Mouse (Mus musculus): Measurements from ENCODE around the gene Catsperg1. TPM values are rescaled to one million over a fixed set of nuclear protein-coding genes. Genes with fewer than 3 reads are reported as not detected.

Gene Catsperg1
- polyA plus RNA-seq, 2 experiments, result 0.45 TPM; not detected in 1

DNA sequence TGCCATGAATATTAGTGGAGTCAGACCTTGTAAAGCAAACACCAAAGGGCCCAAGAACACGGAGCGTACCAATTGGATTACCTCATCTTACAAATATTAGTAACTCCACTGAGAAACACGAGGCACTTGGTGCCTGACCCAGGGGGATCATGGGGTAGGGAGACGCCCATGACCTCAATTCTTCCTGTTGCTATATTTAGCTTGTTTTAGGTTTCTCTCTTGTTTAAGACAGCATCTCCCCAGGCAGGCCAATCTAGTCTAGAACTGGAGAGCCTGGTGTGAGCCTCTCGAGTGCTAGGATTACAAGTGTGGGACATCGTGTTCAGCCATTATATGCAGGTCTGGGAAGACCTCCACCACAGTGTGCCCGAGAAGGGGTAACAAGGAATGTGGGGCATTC is 34.5 kb downstream of the Catsperg1 start:
- TF ChIP-seq CTCF (IDR thresholded peaks at IDR 0.05; ENCODE audit: low read depth) (no peak), EP300 (IDR thresholded peaks at IDR 0.05; ENCODE audit: low read depth) (no peak)
- Histone ChIP-seq H3K27me3 (ENCODE audit: control insufficient read depth, insufficient read depth, low read length) (no peaks in the 10 kb centered on the region), H3K4me1 (replicated peaks; ENCODE audit: control insufficient read depth in 2 of 2, insufficient read depth in 2 of 2, low read length in 1 of 2) (peaks cover 13% of the 10 kb centered on the region in 2 experiments), H3K9ac (replicated peaks) (peak overlapping the region; percentile 90), H3K4me3 (ENCODE audit: insufficient read depth in 1 of 2, low read depth in 2 of 2, low read length in 2 of 2) (peak overlapping the region; percentile 89 to 100), H3K36me3 (replicated peaks; ENCODE audit: control insufficient read depth, insufficient read depth, low read depth) (peaks cover 20% of the 10 kb centered on the region), H3K4me2 (ENCODE audit: low read depth) (peak overlapping the region; percentile 96), H3K9me3 (ENCODE audit: control insufficient read depth, low read length) (no peaks in the 10 kb centered on the region), H3K27ac (no peak overlapping the region; the same call in 1 of the 2 replicates)
- no peak for ATAC-seq (ENCODE audit: insufficient read depth)
- DNase-seq (ENCODE audit: low read depth in 3 of 3, low spot score in 3 of 3), result peak in 1 of 3 experiments; percentile 46
- 17% methylated on average over 7 of the region's 7 CpGs for WGBS (ENCODE audit: insufficient replicate concordance)

DNA sequence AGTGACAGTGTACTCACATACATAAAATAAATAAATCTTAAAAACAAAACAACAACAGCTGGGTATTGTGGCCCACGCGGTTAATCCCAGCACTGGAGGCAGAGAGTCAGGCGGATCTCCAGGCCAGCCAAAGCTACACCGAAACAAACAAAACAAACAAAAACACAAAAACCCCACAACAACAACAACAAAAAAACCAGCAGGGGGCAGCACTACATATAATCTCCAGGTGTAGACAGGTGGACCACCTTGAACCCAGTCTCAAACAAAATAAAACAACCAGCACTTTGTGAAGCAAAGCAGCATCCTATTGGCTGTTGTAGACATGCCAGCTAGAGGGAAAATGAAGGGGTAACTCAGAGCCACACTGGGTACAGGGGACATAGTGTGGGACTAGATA is 35.7 kb downstream of the Catsperg1 start:
- ATAC-seq (ENCODE audit: insufficient read depth), result no peak
- H3K9ac ChIP-seq (replicated peaks), result no peak overlapping the region
- DNase-seq (ENCODE audit: low read depth in 3 of 3, low spot score in 3 of 3), result no peak
- H3K4me2 ChIP-seq (ENCODE audit: low read depth), result no peak overlapping the region; the same call in 1 of the 2 replicates
- H3K27me3 ChIP-seq (ENCODE audit: control insufficient read depth, insufficient read depth, low read length), result peaks cover 1% of the 10 kb centered on the region
- H3K9me3 ChIP-seq (ENCODE audit: control insufficient read depth, low read length), result no peaks in the 10 kb centered on the region
- TF ChIP-seq CTCF (IDR thresholded peaks at IDR 0.05; ENCODE audit: low read depth), result peak; percentile 35; the same call in 1 of the 2 replicates
- no peak for TF ChIP-seq EP300 (IDR thresholded peaks at IDR 0.05; ENCODE audit: low read depth)
- peaks cover 24% of the 10 kb centered on the region for H3K36me3 ChIP-seq (replicated peaks; ENCODE audit: control insufficient read depth, insufficient read depth, low read depth)
- peaks cover 13% of the 10 kb centered on the region in 2 experiments for H3K4me1 ChIP-seq (replicated peaks; ENCODE audit: control insufficient read depth in 2 of 2, insufficient read depth in 2 of 2, low read length in 1 of 2)
- 81% methylated on average over 4 of the region's 4 CpGs for WGBS (ENCODE audit: insufficient replicate concordance)
- no peak overlapping the region for H3K4me3 ChIP-seq (ENCODE audit: insufficient read depth in 1 of 2, low read depth in 2 of 2, low read length in 2 of 2)
- no peak overlapping the region for H3K27ac ChIP-seq

DNA sequence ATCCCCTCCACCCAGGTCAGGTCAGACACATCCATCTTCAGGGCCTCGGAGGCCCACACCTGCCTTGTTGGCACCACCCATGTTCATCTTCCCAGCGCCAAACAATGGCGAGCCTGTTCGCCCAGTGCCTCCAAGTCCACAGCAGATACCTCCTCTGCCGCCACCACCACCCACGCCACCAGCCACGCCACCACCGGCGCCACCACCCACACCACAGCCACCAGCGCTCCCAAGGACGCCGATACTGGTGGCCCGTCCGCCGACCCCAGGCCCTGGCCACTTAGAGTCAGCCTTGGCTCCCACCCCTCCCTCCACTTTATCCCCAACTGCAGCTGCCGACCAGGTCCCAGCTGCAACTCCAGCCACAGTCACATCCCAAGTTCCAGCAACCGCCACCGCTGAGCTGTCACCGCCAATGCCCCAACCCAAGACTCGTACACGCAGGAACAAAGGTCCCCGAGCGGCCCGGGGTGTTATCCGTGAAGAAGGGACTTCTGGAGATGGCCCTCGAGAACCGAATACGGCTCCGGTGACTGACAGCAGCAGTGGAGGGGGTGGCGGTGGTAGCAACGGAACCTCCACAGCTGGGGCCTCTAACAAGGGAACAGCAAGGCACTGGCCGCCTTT is 41.3 kb downstream of the Catsperg1 start:
- Histone ChIP-seq H3K4me3 (ENCODE audit: insufficient read depth in 1 of 2, low read depth in 2 of 2, low read length in 2 of 2) (no peak overlapping the region), H3K9me3 (ENCODE audit: control insufficient read depth, low read length) (no peaks in the 10 kb centered on the region), H3K9ac (replicated peaks) (no peak overlapping the region), H3K27ac (no peak overlapping the region), H3K36me3 (replicated peaks; ENCODE audit: control insufficient read depth, insufficient read depth, low read depth) (peaks cover 24% of the 10 kb centered on the region), H3K4me1 (replicated peaks; ENCODE audit: control insufficient read depth in 2 of 2, insufficient read depth in 2 of 2, low read length in 1 of 2) (peaks cover 2 to 6% of the 10 kb centered on the region in 2 experiments; a peak in 1 of 4 replicates), H3K4me2 (ENCODE audit: low read depth) (no peak overlapping the region), H3K27me3 (ENCODE audit: control insufficient read depth, insufficient read depth, low read length) (peaks cover 54% of the 10 kb centered on the region)
- WGBS (ENCODE audit: insufficient replicate concordance), result 50% methylated on average over 32 of the region's 32 CpGs
- TF ChIP-seq CTCF (IDR thresholded peaks at IDR 0.05; ENCODE audit: low read depth) (no peak), EP300 (IDR thresholded peaks at IDR 0.05; ENCODE audit: low read depth) (no peak)
- ATAC-seq (ENCODE audit: insufficient read depth), result no peak
- DNase-seq (ENCODE audit: low read depth in 3 of 3, low spot score in 3 of 3), result no peak

DNA sequence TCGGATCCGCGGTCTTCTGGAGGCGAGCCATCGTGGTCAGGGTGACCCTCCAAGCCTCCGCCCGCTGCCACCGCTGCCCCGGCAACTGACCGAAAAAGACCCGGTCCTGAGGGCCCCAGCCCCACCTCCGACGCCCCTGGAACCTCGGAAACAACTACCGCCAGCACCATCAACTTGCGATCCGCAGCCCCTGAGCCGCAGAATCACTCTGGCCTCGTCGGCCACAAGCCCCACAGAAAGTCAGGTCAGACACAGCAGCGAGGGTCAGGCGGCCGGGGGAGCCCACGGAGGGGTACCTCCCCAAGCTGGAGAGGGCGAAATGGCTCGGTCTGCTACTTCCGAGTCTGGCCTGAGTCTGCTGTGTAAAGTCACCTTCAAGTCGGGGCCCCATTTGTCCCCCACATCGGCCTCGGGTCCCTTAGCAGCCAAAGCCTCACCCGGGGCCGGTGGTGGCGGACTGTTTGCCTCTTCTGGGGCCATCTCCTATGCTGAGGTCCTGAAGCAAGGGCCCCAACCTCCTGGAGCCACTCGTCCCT is 42.2 kb downstream of the Catsperg1 start:
- DNase-seq (ENCODE audit: low read depth in 3 of 3, low spot score in 3 of 3) (no peak), ATAC-seq (ENCODE audit: insufficient read depth) (no peak)
- Histone ChIP-seq H3K9me3 (ENCODE audit: control insufficient read depth, low read length) (no peaks in the 10 kb centered on the region), H3K4me2 (ENCODE audit: low read depth) (peak overlapping the region; percentile 61), H3K4me3 (ENCODE audit: insufficient read depth in 1 of 2, low read depth in 2 of 2, low read length in 2 of 2) (peak overlapping the region in 1 of 2 experiments; percentile 53; a peak in 2 of 4 replicates), H3K9ac (replicated peaks) (no peak overlapping the region), H3K36me3 (replicated peaks; ENCODE audit: control insufficient read depth, insufficient read depth, low read depth) (peaks cover 21% of the 10 kb centered on the region), H3K4me1 (replicated peaks; ENCODE audit: control insufficient read depth in 2 of 2, insufficient read depth in 2 of 2, low read length in 1 of 2) (peaks cover 2 to 6% of the 10 kb centered on the region in 2 experiments; a peak in 1 of 4 replicates), H3K27me3 (ENCODE audit: control insufficient read depth, insufficient read depth, low read length) (peaks cover 54% of the 10 kb centered on the region), H3K27ac (no peak overlapping the region)
- WGBS (ENCODE audit: insufficient replicate concordance), result 6% methylated on average over 34 of the region's 34 CpGs
- TF ChIP-seq CTCF (IDR thresholded peaks at IDR 0.05; ENCODE audit: low read depth) (no peak), EP300 (IDR thresholded peaks at IDR 0.05; ENCODE audit: low read depth) (no peak)

Measured in liver, embryonic 14.5 days (tissue).